Mouse (Mus musculus) thymus, adult 2 months (tissue): ENCODE measurements at regions not wholly inside any gene's neighbourhood (a gene's known extent, or its start where the extent isn't known, plus 50 kb on each side); places are given as distances from the start of the nearest gene placed in this dataset.

Experiments used
- DNase-seq: peaks from one replicate; pipeline ENCODE4 v3.0.0; 2021
- H3K27ac ChIP-seq: fragments of 200-500 bp; 2 replicates; pipeline ENCODE4 v1.5.1; 2012; ENCODE audit warnings: low read length, control low read depth; ENCODE audit not compliant: control insufficient read depth, insufficient read depth
- H3K27me3 ChIP-seq: fragments of 200-500 bp; 2 replicates; pipeline ENCODE4 v1.6.1; 2012; ENCODE audit warnings: mild to moderate bottlenecking, low read length, moderate library complexity, mixed read lengths; ENCODE audit not compliant: control insufficient read depth, insufficient read depth
- H3K36me3 ChIP-seq: fragments of 200-500 bp; 2 replicates; pipeline ENCODE4 v1.6.1; 2012; ENCODE audit warnings: mild to moderate bottlenecking, low read length, moderate library complexity; ENCODE audit not compliant: control insufficient read depth, insufficient read depth
- H3K4me1 ChIP-seq: fragments of 200-500 bp; replicated peaks from 2 replicates; pipeline ENCODE4 v1.6.1; 2012; ENCODE audit warnings: low read length; ENCODE audit not compliant: control insufficient read depth, insufficient read depth
- H3K4me3 ChIP-seq: fragments of 200-500 bp; 2 replicates; pipeline ENCODE4 v1.5.1; 2012; ENCODE audit warnings: mild to moderate bottlenecking, low read length, control low read depth, moderate library complexity; ENCODE audit not compliant: control insufficient read depth, insufficient read depth
- CTCF ChIP-seq: fragments of 200-500 bp; IDR thresholded peaks from 2 replicates; pipeline ENCODE4 v1.5.1; 2012; ENCODE audit warnings: mild to moderate bottlenecking, control low read depth, low read length, moderate library complexity, borderline replicate concordance; ENCODE audit not compliant: control insufficient read depth, poor library complexity, insufficient read depth; ENCODE audit errors: extremely low read depth
- POLR2A ChIP-seq: fragments of 200-500 bp; IDR thresholded peaks from 2 replicates; pipeline ENCODE4 v1.6.1; 2012; ENCODE audit warnings: mild to moderate bottlenecking, low read length, control low read depth, moderate library complexity; ENCODE audit not compliant: control insufficient read depth, poor library complexity, insufficient read depth; ENCODE audit errors: extremely low read depth
- WGBS: fragments of 180-500 bp; shearing (Covaris S2); methylation state at CpG from one replicate; pipeline ENCODE4 v1.1.7; 2018; 5-methylcytosine and 5-hydroxymethylcytosine counted together

DNA sequence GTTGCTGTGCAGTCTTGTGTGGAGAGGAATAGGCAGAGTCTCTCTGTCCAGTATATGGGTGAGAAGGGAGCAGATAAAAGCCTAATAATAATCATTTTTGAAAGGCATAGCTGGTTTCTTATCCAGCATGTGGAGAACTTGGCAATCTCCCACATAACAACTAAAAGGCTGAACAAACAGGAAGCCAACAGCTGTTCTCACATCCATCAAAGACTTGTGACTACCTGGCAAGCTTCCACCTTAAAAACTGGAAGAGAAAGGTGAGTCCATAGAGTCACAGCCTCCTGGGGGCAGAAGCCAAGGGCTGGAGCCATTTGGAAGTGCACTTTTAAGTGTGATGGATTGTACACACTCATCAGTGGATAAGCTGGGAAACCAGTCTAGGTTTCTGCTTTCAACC, 210.5 kb upstream of the Prok2 start:
- H3K36me3 ChIP-seq, result no peaks in the 10 kb centered on the region
- DNase-seq, result no peak
- no peaks in the 10 kb centered on the region for H3K4me1 ChIP-seq
- no peaks in the 10 kb centered on the region for H3K27me3 ChIP-seq
- no peak overlapping the region for H3K4me3 ChIP-seq
- TF ChIP-seq CTCF, result no peak
- H3K27ac ChIP-seq, result no peak overlapping the region

DNA sequence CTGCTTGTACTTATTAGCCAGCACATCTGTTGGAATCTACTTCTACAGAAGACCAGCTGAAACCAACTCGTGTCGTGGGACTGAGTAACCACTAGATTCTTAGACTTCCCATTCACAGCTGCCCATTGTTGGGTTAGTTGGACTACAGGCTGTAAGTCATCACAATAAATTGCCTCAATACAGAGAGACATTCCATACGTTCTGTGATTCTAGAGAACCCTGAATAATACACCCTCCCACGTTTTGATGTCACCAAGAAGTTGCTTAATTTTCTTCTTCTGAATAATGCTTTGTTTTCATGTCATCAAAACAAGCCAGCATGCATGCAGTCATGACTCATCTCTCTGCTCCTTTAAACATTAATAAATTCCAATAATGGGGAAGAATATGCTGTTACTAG, 209.2 kb upstream of the Prok2 start:
- DNase-seq, result no peak
- no peaks in the 10 kb centered on the region for H3K4me1 ChIP-seq
- H3K27me3 ChIP-seq, result no peaks in the 10 kb centered on the region
- 88% methylated on average over 4 of the region's 4 CpGs for WGBS
- no peak for TF ChIP-seq CTCF
- no peak for TF ChIP-seq POLR2A
- no peak overlapping the region for H3K27ac ChIP-seq
- H3K4me3 ChIP-seq, result no peak overlapping the region
- H3K36me3 ChIP-seq, result no peaks in the 10 kb centered on the region

DNA sequence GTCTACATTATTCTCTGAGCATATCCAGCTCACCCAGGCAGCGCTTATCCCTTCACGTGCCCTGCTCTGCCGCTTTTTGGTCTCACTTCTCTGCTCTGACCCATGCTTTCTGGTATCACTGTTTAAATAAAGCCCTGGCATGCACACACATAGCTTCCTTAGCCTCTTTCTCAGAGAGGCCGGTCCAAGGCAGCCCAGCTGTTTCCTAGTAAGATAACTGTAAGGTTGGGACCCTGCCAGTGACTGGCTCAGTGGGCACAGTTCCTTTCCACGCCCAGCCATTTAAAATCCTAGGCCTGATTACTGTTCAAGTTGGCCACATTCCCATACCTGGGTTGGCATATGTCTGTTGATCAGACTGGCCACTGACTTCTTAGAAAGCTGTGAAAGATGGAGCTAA, 208.2 kb upstream of the Prok2 start:
- H3K27ac ChIP-seq, result no peak overlapping the region

DNA sequence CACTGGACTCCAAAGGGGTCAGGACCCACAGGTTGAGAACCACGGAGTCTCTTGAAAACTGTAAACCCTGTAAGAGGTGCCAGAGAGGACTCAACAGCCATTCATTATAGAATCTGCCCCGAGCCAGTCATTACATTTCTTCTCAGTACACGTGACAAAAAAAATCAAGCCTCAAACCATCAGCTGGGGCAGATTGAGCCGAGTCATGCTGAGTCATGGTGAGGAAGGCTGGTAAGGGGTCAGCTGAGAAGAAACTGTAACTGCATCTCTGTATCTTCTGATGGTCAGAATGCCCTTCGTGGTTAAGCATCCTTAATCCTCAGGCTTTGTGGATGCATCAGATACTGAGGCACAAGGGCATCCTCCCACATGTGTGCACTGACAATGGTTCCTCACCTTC, 207.2 kb upstream of the Prok2 start:
- H3K27ac ChIP-seq, result no peak overlapping the region
- WGBS, result 55% methylated on average over 5 of the region's 5 CpGs
- TF ChIP-seq POLR2A (no peak), CTCF (no peak)

More for the DNA sequence above, 208.2 kb upstream of the Prok2 start:
- no peak for TF ChIP-seq POLR2A
- TF ChIP-seq CTCF, result no peak
- H3K4me1 ChIP-seq, result no peaks in the 10 kb centered on the region; the same call in 1 of the 2 replicates
- no peak overlapping the region for H3K4me3 ChIP-seq
- no peaks in the 10 kb centered on the region for H3K36me3 ChIP-seq
- no peak for DNase-seq
- no peaks in the 10 kb centered on the region for H3K27me3 ChIP-seq
- WGBS, result 76% methylated on average over 5 of the region's 5 CpGs

DNA sequence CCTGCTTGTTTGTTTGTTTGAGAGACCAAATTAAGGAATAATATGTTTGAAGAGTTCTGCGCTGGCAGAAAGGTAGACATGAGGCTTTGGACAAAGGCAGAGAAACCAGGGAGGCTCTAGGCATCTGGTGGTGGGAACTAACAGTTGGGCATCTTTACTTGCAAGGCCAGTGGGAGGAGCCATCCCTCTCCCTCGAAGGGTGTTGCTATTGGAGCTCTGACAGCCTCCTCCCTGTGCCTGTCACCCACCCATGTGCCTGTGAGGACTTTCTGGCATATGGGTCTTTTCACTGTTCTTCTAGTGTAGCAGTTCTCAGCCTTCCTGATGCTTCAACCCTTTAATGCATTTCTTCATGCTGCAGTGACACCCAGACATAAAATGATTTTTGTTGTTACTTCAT, 206.7 kb upstream of the Prok2 start:
- Histone ChIP-seq H3K4me3 (no peak overlapping the region), H3K4me1 (no peaks in the 10 kb centered on the region; the same call in 1 of the 2 replicates), H3K27me3 (no peaks in the 10 kb centered on the region), H3K27ac (no peak overlapping the region), H3K36me3 (no peaks in the 10 kb centered on the region)
- no peak for DNase-seq
- WGBS, result 58% methylated on average over 2 of the region's 2 CpGs
- TF ChIP-seq POLR2A (no peak), CTCF (no peak)

More for the DNA sequence above, 207.2 kb upstream of the Prok2 start:
- no peak overlapping the region for H3K4me3 ChIP-seq
- DNase-seq, result no peak
- no peaks in the 10 kb centered on the region for H3K36me3 ChIP-seq
- no peaks in the 10 kb centered on the region for H3K27me3 ChIP-seq
- no peaks in the 10 kb centered on the region; the same call in 1 of the 2 replicates for H3K4me1 ChIP-seq

DNA sequence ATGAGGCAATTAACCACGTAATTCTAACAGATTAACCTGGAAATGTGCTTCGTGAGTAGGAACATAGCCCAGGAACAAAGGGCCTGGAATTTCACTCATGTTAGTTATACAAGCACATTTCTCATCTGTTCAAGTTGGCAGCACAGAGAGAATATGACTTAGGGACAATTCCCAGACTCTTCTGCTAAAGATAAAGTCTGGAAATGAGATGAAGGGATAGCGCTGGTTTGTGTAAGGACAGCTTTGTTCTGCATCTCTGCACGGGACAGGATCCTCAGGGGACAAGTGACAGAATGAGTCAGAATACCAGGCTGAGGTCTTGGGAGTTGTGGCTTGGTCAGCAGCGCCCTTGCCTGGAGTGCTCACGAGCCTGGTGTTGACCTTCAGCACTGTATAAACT, 206.2 kb upstream of the Prok2 start:
- Histone ChIP-seq H3K36me3 (no peaks in the 10 kb centered on the region), H3K4me1 (no peaks in the 10 kb centered on the region; the same call in 1 of the 2 replicates), H3K27me3 (no peaks in the 10 kb centered on the region), H3K4me3 (no peak overlapping the region), H3K27ac (no peak overlapping the region)
- TF ChIP-seq POLR2A, result no peak
- TF ChIP-seq CTCF, result no peak
- 92% methylated on average over 6 of the region's 6 CpGs for WGBS
- no peak for DNase-seq

DNA sequence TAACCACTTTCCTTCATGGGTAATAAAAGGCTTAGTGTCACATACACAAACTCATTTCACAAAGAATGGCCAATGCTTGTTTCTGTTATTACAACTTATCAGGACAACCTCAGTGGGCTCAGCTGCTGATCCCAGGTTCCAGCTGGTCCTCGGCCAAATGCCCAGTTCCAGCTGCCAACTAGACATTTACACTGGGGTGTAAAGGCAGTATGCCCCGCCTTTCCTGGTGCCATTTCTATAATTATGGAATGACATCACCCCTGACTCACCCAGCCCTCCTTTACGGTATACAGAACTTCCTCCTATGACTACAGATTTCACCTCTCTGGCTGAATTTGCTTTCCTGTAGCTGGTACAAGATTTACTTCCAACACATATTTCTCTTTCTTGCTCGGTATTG, 205.4 kb upstream of the Prok2 start:
- 78% methylated on average over 4 of the region's 4 CpGs for WGBS
- TF ChIP-seq CTCF (no peak), POLR2A (no peak)
- Histone ChIP-seq H3K4me3 (no peak overlapping the region), H3K27ac (no peak overlapping the region), H3K4me1 (no peaks in the 10 kb centered on the region; the same call in 1 of the 2 replicates), H3K36me3 (no peaks in the 10 kb centered on the region), H3K27me3 (no peaks in the 10 kb centered on the region)
- DNase-seq, result no peak

DNA sequence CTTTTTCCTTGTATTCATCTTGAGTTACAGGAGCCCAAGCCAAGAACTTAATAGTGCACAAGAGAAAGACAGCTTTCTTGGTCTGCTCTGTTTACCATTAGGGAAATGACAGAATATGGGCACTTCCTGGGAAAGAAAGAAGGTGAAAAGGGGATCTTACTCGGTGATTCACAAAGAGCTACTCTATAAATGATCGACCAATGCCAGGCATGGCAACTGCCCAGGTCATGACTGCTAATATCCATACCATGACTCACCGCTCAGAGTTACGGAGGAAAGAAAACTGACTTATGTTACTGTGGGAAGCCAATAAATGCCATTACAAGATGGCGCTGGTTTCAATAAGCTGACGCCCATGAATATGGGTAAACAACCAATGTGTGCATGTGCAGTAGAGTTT, 204.1 kb upstream of the Prok2 start:
- TF ChIP-seq POLR2A, result no peak
- TF ChIP-seq CTCF, result no peak
- H3K36me3 ChIP-seq, result no peaks in the 10 kb centered on the region
- H3K27me3 ChIP-seq, result no peaks in the 10 kb centered on the region
- no peak for DNase-seq
- H3K4me3 ChIP-seq, result no peak overlapping the region
- H3K27ac ChIP-seq, result no peak overlapping the region
- WGBS, result 96% methylated on average over 6 of the region's 6 CpGs
- no peaks in the 10 kb centered on the region; the same call in 1 of the 2 replicates for H3K4me1 ChIP-seq
